Mouse (Mus musculus) MEL (cell line): ENCODE results near the gene Prrx2.

Source experiments
- GABPA ChIP-seq: IDR thresholded peaks from 2 replicates; pipeline ENCODE4 v1.6.1; 2012; ENCODE audit warnings: low read depth, mild to moderate bottlenecking, inconsistent platforms, low read length, improper control_type of control experiment, moderate library complexity
- JUND ChIP-seq: IDR thresholded peaks from 2 replicates; pipeline ENCODE4 v1.6.1; 2011; ENCODE audit warnings: low read depth, mild to moderate bottlenecking, improper control_type of control experiment, low read length
- MAZ ChIP-seq: IDR thresholded peaks from 2 replicates; pipeline ENCODE4 v1.6.1; 2012; ENCODE audit warnings: low read depth, mild to moderate bottlenecking, inconsistent platforms, low read length, improper control_type of control experiment
- NRF1 ChIP-seq: IDR thresholded peaks from 2 replicates; pipeline ENCODE4 v1.6.1; 2014; ENCODE audit warnings: low read depth, mild to moderate bottlenecking, inconsistent platforms, low read length, improper control_type of control experiment, moderate library complexity; ENCODE audit not compliant: poor library complexity, insufficient read depth, severe bottlenecking
- TCF12 ChIP-seq: IDR thresholded peaks from 2 replicates; pipeline ENCODE4 v1.6.1; 2014; ENCODE audit warnings: low read depth, mild to moderate bottlenecking, inconsistent platforms, low read length, improper control_type of control experiment, moderate library complexity

DNA sequence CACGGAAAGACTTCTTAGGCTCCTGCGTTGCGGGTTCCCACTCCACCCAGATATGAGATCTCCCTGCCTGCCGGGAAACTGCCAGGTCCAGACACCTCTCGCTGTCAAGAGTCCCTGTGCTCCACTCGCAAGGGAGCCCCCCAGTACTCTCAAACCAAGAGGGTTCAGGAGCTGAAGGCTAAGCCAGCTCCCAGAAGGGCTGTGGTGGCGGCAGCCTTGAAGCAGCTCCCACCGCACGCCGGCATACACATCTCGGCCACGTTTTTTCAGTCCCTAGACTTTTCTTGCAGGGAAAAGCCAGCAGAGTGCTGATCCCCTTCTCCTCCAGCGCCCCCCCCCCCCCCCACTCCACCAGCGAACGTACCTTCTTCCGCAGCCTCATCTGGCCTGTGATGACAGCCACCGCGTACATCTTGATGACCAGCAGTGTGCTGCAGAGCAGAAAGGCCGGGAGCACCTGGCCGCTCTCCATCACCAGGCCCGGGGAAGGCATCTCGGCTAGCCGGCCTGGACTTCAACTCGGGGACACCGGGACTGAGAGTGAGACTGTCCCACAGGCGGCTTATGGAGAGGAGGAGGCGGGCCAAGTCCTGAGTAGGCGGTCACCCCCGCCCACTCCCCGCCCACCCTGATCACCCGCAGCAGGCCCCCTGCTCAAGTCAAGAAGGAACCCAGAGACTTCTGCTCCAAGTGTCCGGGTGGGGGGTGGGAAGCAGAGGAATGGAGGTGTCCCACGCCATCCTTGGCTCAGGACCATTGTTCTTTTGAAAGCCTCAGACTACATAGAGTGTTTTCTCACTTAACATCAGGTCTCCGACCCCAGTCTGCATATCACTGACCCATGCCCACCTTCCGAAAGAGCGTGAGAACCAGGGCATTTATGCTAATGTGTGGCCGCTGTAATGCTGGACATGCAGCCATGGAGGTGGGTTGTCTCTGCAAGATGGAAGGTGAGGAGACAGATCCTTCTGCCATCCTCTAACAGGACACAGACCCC is 68.3 kb downstream of the Prrx2 start:
- TF ChIP-seq MAZ, result no peak
- TF ChIP-seq JUND, result no peak
- no peak for TF ChIP-seq GABPA
- TF ChIP-seq TCF12, result no peak
- no peak for TF ChIP-seq NRF1
